Mouse (Mus musculus): ENCODE data around the gene Abhd14a. TPM values are rescaled to one million over a fixed set of nuclear protein-coding genes. Genes with fewer than 3 reads are reported as not detected.

The Abhd14a gene
- polyA plus RNA-seq, 1 experiment = 197 TPM

DNA sequence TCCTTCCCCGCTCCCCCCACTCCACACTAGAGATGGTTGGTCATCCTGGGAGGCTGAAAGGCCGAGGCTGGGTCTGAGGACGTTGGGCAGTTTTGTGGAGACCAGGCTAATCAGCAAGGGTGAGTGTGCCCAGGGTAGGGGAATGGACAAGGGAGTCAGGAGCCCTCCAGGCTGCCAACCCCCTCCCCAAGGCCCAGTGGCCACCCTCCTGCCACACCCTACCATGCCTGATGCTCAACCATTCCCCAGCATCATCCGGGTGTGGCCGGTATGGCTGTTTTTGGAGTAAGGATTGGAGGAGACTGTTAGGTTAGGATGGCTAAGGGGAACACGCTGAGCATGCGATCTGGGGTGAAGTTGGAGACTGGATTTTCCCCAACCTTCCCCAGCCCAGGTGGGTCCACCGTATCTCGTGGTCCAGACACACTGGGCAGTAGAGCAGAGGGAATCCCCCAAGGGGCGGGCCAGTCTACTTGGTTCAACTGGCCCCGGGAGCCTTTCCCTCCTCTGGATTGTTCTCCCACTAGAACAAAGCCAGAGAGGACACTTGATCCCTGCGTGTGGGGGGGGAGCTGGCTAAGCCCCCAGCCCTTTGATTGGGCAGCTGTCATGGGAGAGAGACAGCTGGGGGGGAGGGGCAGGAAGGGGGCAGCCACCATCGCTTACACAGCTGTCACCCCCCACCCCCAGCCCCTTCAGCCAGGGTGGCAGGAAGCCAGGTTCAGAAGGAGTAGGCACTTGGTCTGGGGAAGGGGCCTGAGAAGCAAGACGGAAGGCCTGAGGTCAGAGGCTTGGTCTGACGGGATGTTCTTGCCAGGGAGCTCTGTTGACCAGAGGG lies 9.1 kb upstream of the Abhd14a start:
- Histone ChIP-seq H3K27ac (ENCODE audit: control insufficient read depth, insufficient read depth, low read depth, low read length) (no peak overlapping the region), H3K4me1 (ENCODE audit: control insufficient read depth, insufficient read depth, low read length) (peaks cover 20% of the 10 kb centered on the region), H3K4me3 (ENCODE audit: control insufficient read depth, low read depth, low read length) (no peak overlapping the region), H3K27me3 (ENCODE audit: control insufficient read depth, insufficient read depth, low read length) (no peaks in the 10 kb centered on the region), H3K36me3 (ENCODE audit: control insufficient read depth, insufficient read depth, low read length) (no peaks in the 10 kb centered on the region)
- TF ChIP-seq CTCF (IDR thresholded peaks at IDR 0.05; ENCODE audit: control insufficient read depth, insufficient read depth, insufficient replicate concordance, low read depth, low read length) (no peak), POLR2A (IDR thresholded peaks at IDR 0.05; ENCODE audit: control insufficient read depth, low read depth, low read length) (no peak)

- Histone ChIP-seq H3K4me3 (ENCODE audit: control insufficient read depth, low read depth, low read length) (peak overlapping the region; percentile 66), H3K4me1 (ENCODE audit: control insufficient read depth, insufficient read depth, low read length) (peaks cover 22% of the 10 kb centered on the region), H3K27me3 (ENCODE audit: control insufficient read depth, insufficient read depth, low read length) (no peaks in the 10 kb centered on the region), H3K36me3 (ENCODE audit: control insufficient read depth, insufficient read depth, low read length) (no peaks in the 10 kb centered on the region), H3K27ac (ENCODE audit: control insufficient read depth, insufficient read depth, low read depth, low read length) (no peak overlapping the region)
- TF ChIP-seq POLR2A (IDR thresholded peaks at IDR 0.05; ENCODE audit: control insufficient read depth, low read depth, low read length) (no peak), CTCF (IDR thresholded peaks at IDR 0.05; ENCODE audit: control insufficient read depth, insufficient read depth, insufficient replicate concordance, low read depth, low read length) (no peak)
These were observed 7.6 kb upstream of the Abhd14a start for GRCm38 (mm10) chr9:106454888-106455681.

GRCm38 (mm10) chr9:106454071-106454761 lies 6.7 kb upstream of the Abhd14a start:
- Histone ChIP-seq H3K36me3 (ENCODE audit: control insufficient read depth, insufficient read depth, low read length) (no peaks in the 10 kb centered on the region), H3K27ac (ENCODE audit: control insufficient read depth, insufficient read depth, low read depth, low read length) (no peak overlapping the region), H3K4me1 (ENCODE audit: control insufficient read depth, insufficient read depth, low read length) (peaks cover 22% of the 10 kb centered on the region), H3K27me3 (ENCODE audit: control insufficient read depth, insufficient read depth, low read length) (no peaks in the 10 kb centered on the region), H3K4me3 (ENCODE audit: control insufficient read depth, low read depth, low read length) (peak overlapping the region; percentile 66)
- TF ChIP-seq CTCF (IDR thresholded peaks at IDR 0.05; ENCODE audit: control insufficient read depth, insufficient read depth, insufficient replicate concordance, low read depth, low read length) = no peak
- TF ChIP-seq POLR2A (IDR thresholded peaks at IDR 0.05; ENCODE audit: control insufficient read depth, low read depth, low read length) = no peak

GRCm38 (mm10) chr9:106453271-106454070 lies 6.0 kb upstream of the Abhd14a start, which contains the start of gene Pcbp4:
Gene Pcbp4 (plus strand): TSS chr9:106453291.
- no peak for TF ChIP-seq CTCF (IDR thresholded peaks at IDR 0.05; ENCODE audit: control insufficient read depth, insufficient read depth, insufficient replicate concordance, low read depth, low read length)
- peak within 1 kb of the TSS; percentile 89 for H3K4me3 ChIP-seq (ENCODE audit: control insufficient read depth, low read depth, low read length)
- H3K27ac ChIP-seq (ENCODE audit: control insufficient read depth, insufficient read depth, low read depth, low read length) = 0 out of 2 replicates have a peak within 1 kb of the TSS, but pooled peaks have one; percentile 12
- H3K27me3 ChIP-seq (ENCODE audit: control insufficient read depth, insufficient read depth, low read length) = no peaks in the 10 kb centered on the region
- H3K36me3 ChIP-seq (ENCODE audit: control insufficient read depth, insufficient read depth, low read length) = no peaks in the 10 kb centered on the region
- peaks cover 26% of the 10 kb centered on the region for H3K4me1 ChIP-seq (ENCODE audit: control insufficient read depth, insufficient read depth, low read length)

- H3K4me1 ChIP-seq (ENCODE audit: control insufficient read depth, insufficient read depth, low read length) = peaks cover 32% of the 10 kb centered on the region
These were observed 5.3 kb upstream of the Abhd14a start for GRCm38 (mm10) chr9:106452821-106453220.

DNA sequence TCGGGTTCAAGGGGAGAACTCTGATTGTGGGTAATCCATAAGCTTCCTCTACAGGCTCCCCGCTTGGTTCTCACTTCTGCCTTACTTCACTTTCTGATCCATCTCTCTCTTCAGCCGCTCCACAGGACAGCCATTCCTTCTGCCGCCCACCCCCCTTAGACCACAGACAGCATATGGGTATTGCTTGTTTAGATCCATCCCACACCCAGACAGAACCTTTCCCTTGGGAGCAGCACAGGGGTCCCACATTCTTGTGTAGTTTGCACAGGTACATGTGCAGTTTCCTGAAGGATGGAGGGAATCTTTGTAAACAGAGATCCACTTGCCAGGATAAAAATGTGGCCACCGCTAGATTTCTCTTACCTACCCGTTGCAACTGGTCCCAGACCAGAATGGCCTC lies 4.9 kb upstream of the Abhd14a start:
- Histone ChIP-seq H3K36me3 (ENCODE audit: control insufficient read depth, insufficient read depth, low read length) (no peaks in the 10 kb centered on the region), H3K27me3 (ENCODE audit: control insufficient read depth, insufficient read depth, low read length) (no peaks in the 10 kb centered on the region), H3K27ac (ENCODE audit: control insufficient read depth, insufficient read depth, low read depth, low read length) (no peak overlapping the region), H3K4me3 (ENCODE audit: control insufficient read depth, low read depth, low read length) (peak overlapping the region; percentile 89), H3K4me1 (ENCODE audit: control insufficient read depth, insufficient read depth, low read length) (peaks cover 36% of the 10 kb centered on the region)
- TF ChIP-seq CTCF (IDR thresholded peaks at IDR 0.05; ENCODE audit: control insufficient read depth, insufficient read depth, insufficient replicate concordance, low read depth, low read length) = no peak
- no peak for TF ChIP-seq POLR2A (IDR thresholded peaks at IDR 0.05; ENCODE audit: control insufficient read depth, low read depth, low read length)

More at GRCm38 (mm10) chr9:106452821-106453220, 5.3 kb upstream of the Abhd14a start:
- Histone ChIP-seq H3K27me3 (ENCODE audit: control insufficient read depth, insufficient read depth, low read length) (no peaks in the 10 kb centered on the region), H3K36me3 (ENCODE audit: control insufficient read depth, insufficient read depth, low read length) (no peaks in the 10 kb centered on the region), H3K27ac (ENCODE audit: control insufficient read depth, insufficient read depth, low read depth, low read length) (no peak overlapping the region), H3K4me3 (ENCODE audit: control insufficient read depth, low read depth, low read length) (peak overlapping the region; percentile 89)
- TF ChIP-seq CTCF (IDR thresholded peaks at IDR 0.05; ENCODE audit: control insufficient read depth, insufficient read depth, insufficient replicate concordance, low read depth, low read length) (no peak), POLR2A (IDR thresholded peaks at IDR 0.05; ENCODE audit: control insufficient read depth, low read depth, low read length) (no peak)

Measured in testis, adult 2 months (tissue).